Mouse (Mus musculus) right cerebral cortex, postnatal 36 days (tissue): Measurements from ENCODE around the gene Lcmt1.

Experiments used
- DNase-seq, 2 experiments: peaks; one replicate each; pipeline ENCODE4 v3.0.0; 2022; ENCODE audit warnings: low spot score in 2 of 2, mixed read lengths in 1 of 2

Lcmt1 gene

GRCm38 (mm10) chr7:123369759-123370481, at the start of gene Lcmt1, which contains the start of gene Arhgap17:
Lcmt1 (plus strand) TSS chr7:123369784.
Arhgap17 (minus strand) TSS chr7:123369915.
- peak; percentile 91 to 93 for DNase-seq

- no peak for DNase-seq
Measured at GRCm38 (mm10) chr7:123322452-123323121, 47.0 kb upstream of the Lcmt1 start.

DNA sequence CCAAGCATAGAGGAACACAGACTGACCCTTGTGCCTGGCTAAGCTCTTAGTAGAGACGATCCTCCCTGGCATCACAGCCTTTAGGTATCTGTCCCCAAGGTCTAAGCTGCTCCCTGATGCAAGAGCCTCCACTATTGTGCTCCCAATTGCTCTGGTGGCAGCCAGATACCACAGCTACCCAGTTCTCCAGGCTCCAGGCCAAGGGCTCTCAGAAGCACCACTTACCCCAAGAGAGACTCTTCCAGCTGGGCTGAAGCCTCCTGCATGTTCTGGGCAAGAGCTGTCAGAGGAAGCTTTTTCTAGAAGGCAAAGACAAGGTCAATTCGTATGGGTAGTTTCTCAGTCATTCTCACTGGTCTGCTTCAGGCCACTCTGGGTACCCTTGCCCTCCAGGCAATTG, 46.2 kb upstream of the Lcmt1 start:
- no peak for DNase-seq

DNA sequence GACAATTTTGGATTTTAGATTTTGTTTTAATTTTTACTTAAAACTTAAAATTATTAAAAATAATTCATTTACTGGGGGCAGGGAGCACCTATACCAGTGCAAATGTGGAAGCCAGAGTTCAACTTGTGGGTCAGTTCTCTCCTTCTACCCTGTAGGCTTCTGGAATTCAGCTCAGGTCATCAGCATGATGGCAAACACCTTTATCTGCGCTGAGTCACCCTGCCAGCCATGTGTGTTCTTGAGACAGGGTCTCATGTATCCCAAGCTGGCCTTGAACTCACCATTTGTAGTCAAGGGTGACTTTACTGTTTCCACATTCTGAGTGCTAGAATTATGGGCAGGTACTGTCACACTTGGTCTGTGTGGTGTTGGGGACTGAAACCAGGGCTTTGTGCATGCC, 45.5 kb upstream of the Lcmt1 start:
- DNase-seq = no peak

GRCm38 (mm10) chr7:123326062-123326461, 43.5 kb upstream of the Lcmt1 start:
- no peak for DNase-seq

GRCm38 (mm10) chr7:123326901-123327300, 42.7 kb upstream of the Lcmt1 start:
- no peak for DNase-seq

DNA sequence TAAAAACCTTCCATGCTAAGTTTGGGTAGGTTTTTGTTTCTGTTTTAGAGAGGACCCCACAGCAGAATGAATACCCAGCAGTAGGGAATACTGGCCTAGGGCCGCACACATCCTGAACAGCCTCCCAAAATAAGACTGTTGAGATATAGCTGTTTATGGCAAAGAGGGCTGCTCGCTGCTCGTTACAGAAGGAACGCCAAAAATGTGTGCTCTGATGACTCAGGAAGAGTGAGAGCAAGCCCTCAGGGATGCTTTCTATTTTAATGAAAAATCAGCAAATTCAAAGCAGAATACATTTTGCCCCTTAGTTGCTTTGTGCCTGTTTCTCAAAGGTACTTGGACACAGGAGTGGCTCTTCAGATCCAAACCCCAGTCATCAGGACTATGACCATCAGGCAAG, 41.7 kb upstream of the Lcmt1 start:
- no peak for DNase-seq

DNA sequence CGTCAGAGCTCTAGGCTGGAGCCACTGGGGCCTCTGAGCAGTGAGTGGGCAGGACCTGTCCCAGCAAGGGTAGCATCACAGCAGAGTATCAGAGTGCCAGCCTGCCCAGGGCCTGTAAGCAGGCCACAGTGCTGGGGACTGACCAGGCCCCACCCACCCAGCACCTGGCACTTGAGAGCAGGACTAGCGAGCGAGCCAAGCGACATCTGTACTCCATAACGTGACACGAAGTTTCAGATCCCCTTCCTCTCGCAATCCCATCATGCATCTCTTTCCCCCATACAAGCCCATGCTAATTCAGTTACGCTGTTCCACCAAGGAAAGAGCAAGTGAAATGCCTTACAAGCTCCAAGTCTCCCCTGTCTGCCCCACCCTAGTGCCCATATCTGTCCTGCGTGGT, 39.1 kb upstream of the Lcmt1 start:
- no peak for DNase-seq

- no peak for DNase-seq
Measured at GRCm38 (mm10) chr7:123336322-123336721, 33.3 kb upstream of the Lcmt1 start.

GRCm38 (mm10) chr7:123338351-123338750, 31.2 kb upstream of the Lcmt1 start:
- DNase-seq = no peak

GRCm38 (mm10) chr7:123341896-123342295, 27.7 kb upstream of the Lcmt1 start:
- no peak for DNase-seq

GRCm38 (mm10) chr7:123344079-123344780, 25.4 kb upstream of the Lcmt1 start:
- no peak for DNase-seq

DNA sequence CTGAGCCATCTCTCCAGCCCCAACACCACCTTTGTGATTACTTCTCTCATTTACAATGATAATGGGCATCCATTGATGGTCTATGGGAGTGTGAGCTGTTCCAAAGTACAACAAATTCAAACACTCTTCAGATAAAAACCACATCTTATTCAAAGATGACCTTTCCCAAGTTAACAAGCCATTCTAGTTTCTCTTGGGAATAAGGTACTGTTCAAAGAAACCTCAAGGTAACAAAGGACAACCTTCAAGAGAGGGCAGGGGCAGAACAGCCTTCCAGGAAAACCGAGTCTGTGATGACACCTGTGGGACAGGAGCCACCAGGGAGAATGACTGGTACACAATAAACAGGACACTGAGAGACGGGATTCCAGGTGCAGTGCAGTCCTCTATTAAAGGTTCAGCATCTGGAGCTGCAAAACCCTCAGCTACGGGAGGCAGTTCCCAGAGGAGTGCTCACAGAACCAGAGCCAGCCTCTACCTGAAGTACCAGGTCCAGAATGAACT, 24.5 kb upstream of the Lcmt1 start:
- no peak for DNase-seq

- no peak for DNase-seq
Measured at GRCm38 (mm10) chr7:123346631-123347290, 22.8 kb upstream of the Lcmt1 start.

GRCm38 (mm10) chr7:123349813-123350212, 19.8 kb upstream of the Lcmt1 start:
- DNase-seq = no peak

DNA sequence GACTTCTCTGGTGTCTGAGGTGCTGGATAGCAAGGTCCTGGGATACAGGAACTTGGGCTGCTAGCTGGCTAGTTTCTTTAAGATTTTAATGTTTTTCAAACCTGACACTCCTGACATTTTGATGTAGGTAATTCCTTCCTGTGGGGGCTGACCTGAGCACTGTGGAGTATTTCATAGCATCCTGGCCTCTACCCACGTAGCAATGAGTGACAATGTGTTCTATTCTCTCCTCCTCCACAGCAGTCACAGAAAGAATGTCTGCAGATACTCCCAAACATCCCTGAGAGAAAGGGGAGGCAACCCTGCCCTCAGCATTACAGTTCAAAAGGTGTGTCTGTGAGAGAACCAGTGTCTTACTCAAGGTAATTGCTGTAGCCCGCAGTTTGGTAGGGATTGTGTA, 19.3 kb upstream of the Lcmt1 start:
- no peak for DNase-seq

DNA sequence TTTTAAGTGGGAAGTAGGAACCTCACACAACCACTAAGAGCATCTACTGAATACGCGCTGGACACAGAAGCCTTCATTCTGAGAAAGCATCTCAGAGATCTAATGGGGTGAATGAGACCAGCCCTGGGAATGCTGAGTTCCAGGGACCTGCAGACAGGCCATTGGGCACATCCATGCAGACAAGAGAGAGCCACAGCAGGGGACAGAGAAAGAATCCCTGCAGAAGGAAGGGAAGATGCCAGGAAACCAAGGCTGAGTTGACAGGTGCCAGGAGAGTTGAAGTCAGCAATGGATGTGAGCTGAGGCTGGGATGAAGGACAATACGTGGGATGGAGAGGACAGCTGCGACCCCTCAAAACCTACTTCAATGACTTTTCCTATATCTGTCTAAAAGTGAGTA, 16.5 kb upstream of the Lcmt1 start:
- DNase-seq = no peak

GRCm38 (mm10) chr7:123353879-123354278, 15.7 kb upstream of the Lcmt1 start:
- no peak for DNase-seq

- no peak for DNase-seq
Measured at GRCm38 (mm10) chr7:123354392-123354791, 15.2 kb upstream of the Lcmt1 start.

DNA sequence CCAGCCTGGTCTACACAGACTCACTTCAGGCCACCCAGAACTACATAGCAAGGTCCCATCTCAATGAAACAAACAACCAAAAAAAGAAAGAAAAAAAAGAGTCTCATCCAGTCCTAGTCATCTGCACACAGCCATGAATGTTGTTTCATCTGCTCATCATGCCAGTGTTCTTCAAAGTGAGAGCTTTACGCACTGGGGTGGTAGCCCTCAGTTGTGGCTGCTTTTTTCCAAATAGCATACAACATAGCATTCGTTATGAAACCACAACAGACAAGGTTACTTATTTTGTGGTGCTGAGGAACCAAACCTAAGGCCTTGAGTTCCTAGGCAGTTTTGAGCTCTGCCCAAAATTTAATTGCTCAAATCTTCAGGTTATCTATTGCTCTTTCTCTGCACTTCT, 14.7 kb upstream of the Lcmt1 start:
- DNase-seq = no peak

DNA sequence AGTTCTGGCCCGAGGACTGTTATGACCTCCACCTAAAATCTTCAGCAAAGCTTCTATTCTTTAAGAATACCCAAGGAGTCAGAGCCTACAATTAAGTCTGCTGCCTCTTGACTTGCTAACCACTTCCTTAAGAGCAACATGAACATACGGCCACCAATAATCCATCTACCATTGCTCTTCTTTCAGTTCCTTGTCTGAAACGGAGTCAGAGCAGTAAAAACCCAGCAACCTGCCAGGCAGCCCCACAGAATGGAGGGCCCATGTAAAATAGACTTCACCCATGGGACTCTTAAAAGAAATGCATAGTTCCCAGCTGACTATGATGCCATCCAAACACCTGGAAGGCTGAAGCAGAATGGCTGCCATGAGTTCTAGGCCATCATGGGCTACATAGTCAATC, 13.4 kb upstream of the Lcmt1 start:
- DNase-seq = no peak

GRCm38 (mm10) chr7:123359101-123359500, 10.5 kb upstream of the Lcmt1 start:
- DNase-seq = no peak
